Mouse (Mus musculus) stomach, postnatal 0 days (tissue): ENCODE measurements around the gene Disc1. TPM values are rescaled to one million over a fixed set of nuclear protein-coding genes. Genes with fewer than 3 reads are reported as not detected.

ENCODE experiments used
- ATAC-seq: fragments of 200-750 bp; cut with Nextera tagmentation; 2 replicates; pipeline ENCODE4 v1.8.0; 2017; ENCODE audit not compliant: low FRiP score, low TSS enrichment
- DNase-seq: peaks from one replicate; pipeline ENCODE4 v3.0.0-alpha.2; 2016; ENCODE audit warnings: low spot score
- H3K27ac ChIP-seq: fragments of 300-500 bp; sonication (generic); replicated peaks from 2 replicates; pipeline ENCODE4 v1.5.1; 2014; ENCODE audit warnings: mild to moderate bottlenecking, control low read depth
- H3K27me3 ChIP-seq: fragments of 300-500 bp; sonication (generic); 2 replicates; pipeline ENCODE4 v1.6.1; 2014; ENCODE audit warnings: low read length; ENCODE audit not compliant: control insufficient read depth, insufficient read depth
- H3K36me3 ChIP-seq: fragments of 300-500 bp; sonication (generic); 2 replicates; pipeline ENCODE4 v1.6.1; 2014; ENCODE audit warnings: low read length, mixed read lengths; ENCODE audit not compliant: control insufficient read depth, insufficient read depth
- H3K4me1 ChIP-seq: fragments of 300-500 bp; sonication (generic); replicated peaks from 2 replicates; pipeline ENCODE4 v1.6.1; 2014; ENCODE audit warnings: antibody characterized with exemption; ENCODE audit not compliant: control insufficient read depth, insufficient read depth
- H3K4me2 ChIP-seq: fragments of 300-500 bp; sonication (generic); replicated peaks from 2 replicates; pipeline ENCODE4 v1.6.1; 2014; ENCODE audit warnings: low read depth, mild to moderate bottlenecking, control low read depth, moderate library complexity
- H3K4me3 ChIP-seq: fragments of 300-500 bp; sonication (generic); 2 replicates; pipeline ENCODE4 v1.5.1; 2014; ENCODE audit warnings: low read depth, low read length, control low read depth
- H3K9ac ChIP-seq: fragments of 300-500 bp; sonication (generic); 2 replicates; pipeline ENCODE4 v1.6.1; 2014; ENCODE audit warnings: mild to moderate bottlenecking, low read length, control low read depth, mixed read lengths
- H3K9me3 ChIP-seq: fragments of 300-500 bp; sonication (generic); 2 replicates; pipeline ENCODE4 v1.6.1; 2016; ENCODE audit warnings: low read length; ENCODE audit not compliant: control insufficient read depth
- CTCF ChIP-seq: IDR thresholded peaks from 2 replicates; pipeline ENCODE4 v1.5.1; 2016; ENCODE audit warnings: antibody characterized with exemption, low read depth, mild to moderate bottlenecking, moderate library complexity
- EP300 ChIP-seq: optimal IDR thresholded peaks from 2 replicates; pipeline ENCODE3; 2016; ENCODE audit warnings: antibody characterized with exemption
- WGBS: fragments of 180-500 bp; shearing (Covaris S2); extraction: QIAGEN DNeasy Blood & Tissue Kit; methylation state at CpG from one replicate; pipeline ENCODE4 v1.1.7; 2014; 5-methylcytosine and 5-hydroxymethylcytosine counted together
- polyA plus RNA-seq: library from polyadenylated mRNA; unstranded; fragments of >200 nt; fragmentation: Nextera tagmentation; extraction: Ambion mirVana; gene quantifications from 2 replicates; pipeline ENCODE4 v1.2.1, GENCODE M21; 2015

Disc1 gene
- polyA plus RNA-seq, 1 experiment from 2014 or later, result 0.53 TPM

DNA sequence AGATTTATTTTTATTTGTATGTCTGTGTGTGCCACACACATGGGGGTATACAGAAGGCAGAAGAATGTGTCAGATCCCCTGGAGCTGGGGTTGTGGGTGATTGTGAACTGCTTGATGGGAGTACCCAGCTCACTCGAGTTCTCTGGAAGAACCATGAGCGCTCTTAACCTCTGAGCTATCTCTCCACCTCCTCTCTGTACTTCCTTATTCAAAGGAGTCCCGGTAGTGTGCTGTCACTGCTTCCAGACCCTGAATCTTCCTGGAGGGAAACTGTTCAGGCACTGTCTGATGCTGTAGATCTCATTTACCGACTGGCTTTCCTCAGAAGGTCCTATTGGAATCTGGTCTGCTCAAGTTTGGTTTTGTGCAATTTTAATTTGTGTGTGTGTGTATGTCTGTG lies 186.8 kb downstream of the Disc1 start:
- H3K4me1 ChIP-seq, result peaks cover 7% of the 10 kb centered on the region
- 55% methylated on average over 4 of the region's 4 CpGs for WGBS
- no peaks in the 10 kb centered on the region for H3K27me3 ChIP-seq
- H3K9ac ChIP-seq, result no peak overlapping the region
- no peak for TF ChIP-seq EP300
- TF ChIP-seq CTCF, result no peak
- DNase-seq, result no peak
- no peak overlapping the region for H3K4me2 ChIP-seq
- H3K4me3 ChIP-seq, result no peak overlapping the region
- H3K36me3 ChIP-seq, result no peaks in the 10 kb centered on the region
- H3K9me3 ChIP-seq, result no peaks in the 10 kb centered on the region
- H3K27ac ChIP-seq, result no peak overlapping the region
- no peak for ATAC-seq

DNA sequence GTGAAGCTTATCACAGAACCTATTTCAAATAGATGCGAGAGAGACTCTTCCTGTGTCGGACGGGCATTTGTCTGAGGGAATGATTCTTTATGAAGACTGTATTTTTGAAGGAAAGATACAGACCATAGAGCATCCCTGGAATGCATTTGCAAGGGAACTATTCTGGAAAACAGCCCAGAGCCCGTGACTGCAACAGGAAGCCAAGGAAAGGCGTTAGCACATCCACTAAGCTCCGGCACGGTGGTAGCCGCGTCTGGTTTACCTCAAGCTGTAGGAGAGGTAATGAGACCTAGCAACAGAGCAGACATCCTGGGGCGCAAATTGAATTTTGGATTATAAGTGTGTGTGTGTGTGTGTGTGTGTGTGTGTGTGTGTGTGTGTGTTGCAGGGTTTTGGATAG lies 188.4 kb downstream of the Disc1 start:
- Histone ChIP-seq H3K36me3 (no peaks in the 10 kb centered on the region), H3K27me3 (no peaks in the 10 kb centered on the region), H3K9ac (no peak overlapping the region), H3K9me3 (no peaks in the 10 kb centered on the region), H3K27ac (no peak overlapping the region), H3K4me2 (0 out of 2 replicates have a peak overlapping the region, but pooled peaks have one; percentile 5), H3K4me1 (no peaks in the 10 kb centered on the region), H3K4me3 (no peak overlapping the region)
- DNase-seq, result peak; percentile 27
- peak; percentile 51; the same call in 1 of the 2 replicates for ATAC-seq
- WGBS, result 17% methylated on average over 10 of the region's 10 CpGs
- TF ChIP-seq EP300, result no peak
- TF ChIP-seq CTCF, result no peak

DNA sequence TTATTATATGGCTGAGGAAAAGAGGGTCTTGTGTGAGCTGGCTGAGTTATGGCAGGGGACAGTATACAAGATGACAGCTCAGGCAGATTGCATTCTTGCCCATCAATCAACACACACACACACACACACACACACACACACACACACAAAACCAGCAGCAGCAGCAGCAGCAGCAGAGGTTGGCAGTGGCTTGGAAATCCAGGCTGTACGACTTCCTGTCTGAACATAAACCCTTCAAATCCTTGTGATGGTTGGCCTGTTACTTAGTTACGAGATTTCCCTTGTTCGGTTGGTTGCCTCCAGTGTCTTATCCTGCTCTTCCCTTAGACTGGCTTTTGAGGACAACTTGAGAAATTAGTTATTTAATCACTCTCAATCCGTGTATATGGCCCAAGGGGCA lies 188.9 kb downstream of the Disc1 start:
- Histone ChIP-seq H3K9ac (no peak overlapping the region), H3K27ac (no peak overlapping the region), H3K27me3 (no peaks in the 10 kb centered on the region), H3K36me3 (no peaks in the 10 kb centered on the region), H3K9me3 (no peaks in the 10 kb centered on the region), H3K4me3 (no peak overlapping the region), H3K4me2 (no peak overlapping the region), H3K4me1 (no peaks in the 10 kb centered on the region)
- WGBS, result 39% methylated on average over 4 of the region's 4 CpGs
- DNase-seq (no peak), ATAC-seq (no peak)
- no peak for TF ChIP-seq CTCF
- no peak for TF ChIP-seq EP300

DNA sequence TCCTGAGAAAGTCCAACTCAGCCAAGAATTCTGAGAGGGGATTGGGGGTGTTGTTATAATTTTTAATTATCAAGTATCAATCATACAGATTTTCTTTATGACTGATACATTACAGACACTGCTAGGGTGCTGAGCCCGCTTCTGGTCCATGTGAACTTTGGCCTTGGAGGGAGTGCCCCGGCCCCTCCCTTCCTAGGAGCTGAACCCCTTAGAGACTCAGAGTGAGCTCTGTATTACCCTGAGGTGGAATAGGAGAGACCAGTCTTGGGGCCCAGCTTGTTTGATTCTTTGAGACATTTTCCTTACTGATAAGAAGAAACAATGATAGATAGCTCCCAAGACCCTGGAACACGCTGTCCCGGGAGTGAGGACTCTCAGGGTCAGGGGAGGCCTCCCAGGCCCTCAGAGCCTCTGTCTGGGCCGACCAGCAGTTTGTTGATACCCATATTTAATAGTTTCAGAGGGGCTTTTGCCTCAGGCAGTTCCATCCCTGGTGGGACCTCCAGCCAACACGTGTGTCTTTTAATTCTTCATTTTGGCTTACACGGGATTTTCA lies 192.8 kb downstream of the Disc1 start:
- Histone ChIP-seq H3K4me2 (no peak overlapping the region), H3K4me1 (no peaks in the 10 kb centered on the region), H3K4me3 (no peak overlapping the region), H3K9ac (no peak overlapping the region), H3K9me3 (no peaks in the 10 kb centered on the region), H3K36me3 (no peaks in the 10 kb centered on the region), H3K27ac (no peak overlapping the region), H3K27me3 (no peaks in the 10 kb centered on the region)
- ATAC-seq (no peak), DNase-seq (no peak)
- TF ChIP-seq CTCF, result no peak
- TF ChIP-seq EP300, result no peak
- 38% methylated on average over 7 of the region's 7 CpGs for WGBS

DNA sequence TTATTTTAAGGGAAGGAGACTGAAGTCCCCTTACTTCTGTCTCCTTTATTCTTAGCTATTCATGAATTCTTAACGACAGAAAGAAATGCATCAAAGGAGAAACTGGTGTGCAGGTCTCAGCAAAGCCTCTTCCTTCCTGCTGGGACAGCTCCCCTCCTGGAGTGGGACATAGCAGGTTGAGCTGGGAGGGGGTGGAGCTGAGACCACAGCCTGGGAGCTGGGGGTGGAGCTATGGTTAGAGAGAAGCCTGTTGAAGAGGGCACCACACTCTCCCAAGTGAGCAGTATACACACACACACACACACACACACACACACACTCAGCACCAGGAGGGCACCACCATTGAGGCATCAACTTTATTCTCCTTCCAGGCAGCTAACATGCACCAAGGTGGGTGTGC lies 193.4 kb downstream of the Disc1 start:
- Histone ChIP-seq H3K9ac (no peak overlapping the region), H3K36me3 (no peaks in the 10 kb centered on the region), H3K9me3 (no peaks in the 10 kb centered on the region), H3K27ac (no peak overlapping the region), H3K27me3 (no peaks in the 10 kb centered on the region), H3K4me2 (no peak overlapping the region), H3K4me3 (no peak overlapping the region), H3K4me1 (no peaks in the 10 kb centered on the region)
- ATAC-seq (no peak), DNase-seq (no peak)
- 6% methylated on average over 1 of the region's 1 CpGs for WGBS
- TF ChIP-seq EP300 (no peak), CTCF (no peak)

DNA sequence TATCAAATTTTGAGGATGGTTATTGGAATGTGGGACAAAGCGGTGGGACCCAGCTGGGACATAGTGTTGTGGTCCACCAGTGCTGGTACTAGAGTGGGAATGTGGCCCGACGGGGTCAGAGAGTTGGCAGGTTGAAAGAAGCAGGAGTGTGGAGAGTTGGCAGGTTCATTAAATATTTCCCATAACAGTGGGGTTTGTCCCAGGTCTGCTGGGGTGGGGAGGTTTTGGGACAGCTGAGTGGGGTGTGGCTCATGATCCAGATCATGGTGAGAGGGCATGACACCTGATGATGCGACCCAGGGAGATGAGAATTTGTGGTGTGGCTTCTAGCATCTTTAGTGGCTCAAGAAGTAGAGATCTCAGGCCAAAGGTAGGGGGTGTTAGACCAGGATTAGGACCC lies 199.0 kb downstream of the Disc1 start:
- no peak for DNase-seq
- H3K9ac ChIP-seq, result no peak overlapping the region
- H3K4me2 ChIP-seq, result no peak overlapping the region
- peaks cover 4% of the 10 kb centered on the region; the same call in 1 of the 2 replicates for H3K4me1 ChIP-seq
- H3K4me3 ChIP-seq, result no peak overlapping the region
- TF ChIP-seq EP300 (no peak), CTCF (no peak)
- no peaks in the 10 kb centered on the region for H3K36me3 ChIP-seq
- WGBS, result 95% methylated on average over 4 of the region's 4 CpGs
- H3K9me3 ChIP-seq, result no peaks in the 10 kb centered on the region
- no peak for ATAC-seq
- no peak overlapping the region for H3K27ac ChIP-seq
- no peaks in the 10 kb centered on the region for H3K27me3 ChIP-seq
